Mouse (Mus musculus) liver, embryonic 13.5 days (tissue): ENCODE data around the gene Kcnh5. TPM values are rescaled to one million over a fixed set of nuclear protein-coding genes. Genes with fewer than 3 reads are reported as not detected.

ENCODE experiments used
- ATAC-seq: fragments of 200-750 bp; cut with Nextera tagmentation; 2 replicates; pipeline ENCODE4 v1.8.0; 2017; ENCODE audit warnings: low read depth, mild to moderate bottlenecking, moderate number of reproducible peaks, moderate library complexity
- DNase-seq: peaks from one replicate; pipeline ENCODE4 v3.0.0; 2022
- H3K27ac ChIP-seq: fragments of 300-500 bp; sonication (generic); 2 replicates; pipeline ENCODE4 v1.5.1; 2015; ENCODE audit warnings: moderate library complexity, mild to moderate bottlenecking, inconsistent platforms
- H3K27me3 ChIP-seq: fragments of 300-500 bp; sonication (generic); 2 replicates; pipeline ENCODE4 v1.6.1; 2015; ENCODE audit warnings: mild to moderate bottlenecking, inconsistent platforms
- H3K36me3 ChIP-seq: fragments of 300-500 bp; sonication (generic); 2 replicates; pipeline ENCODE4 v1.6.1; 2015; ENCODE audit warnings: mild to moderate bottlenecking, inconsistent platforms
- H3K4me1 ChIP-seq: fragments of 300-500 bp; sonication (generic); replicated peaks from 2 replicates; pipeline ENCODE4 v1.6.1; 2015; ENCODE audit warnings: inconsistent platforms
- H3K4me2 ChIP-seq: fragments of 300-500 bp; sonication (generic); 2 replicates; pipeline ENCODE4 v1.6.1; 2015; ENCODE audit warnings: inconsistent platforms, mild to moderate bottlenecking, moderate library complexity
- H3K4me3 ChIP-seq: fragments of 300-500 bp; sonication (generic); replicated peaks from 2 replicates; pipeline ENCODE4 v1.5.1; 2015; ENCODE audit warnings: mild to moderate bottlenecking, inconsistent platforms
- H3K9ac ChIP-seq: fragments of 300-500 bp; sonication (generic); 2 replicates; pipeline ENCODE4 v1.6.1; 2015; ENCODE audit warnings: mild to moderate bottlenecking, inconsistent platforms
- H3K9me3 ChIP-seq: fragments of 300-500 bp; sonication (generic); replicated peaks from 2 replicates; pipeline ENCODE4 v1.6.1; 2016; ENCODE audit warnings: inconsistent platforms
- WGBS: fragments of 180-500 bp; shearing (Covaris S2); methylation state at CpG from one replicate; pipeline ENCODE4 v1.1.7; 2015; ENCODE audit not compliant: insufficient replicate concordance; 5-methylcytosine and 5-hydroxymethylcytosine counted together
- polyA plus RNA-seq: library from polyadenylated mRNA; unstranded; fragments of >200 nt; fragmentation: Nextera tagmentation; extraction: Ambion mirVana; gene quantifications from 2 replicates; pipeline ENCODE4 v1.2.1, GENCODE M21; 2015

Kcnh5 gene
- polyA plus RNA-seq, 1 experiment from 2014 or later, result not detected

DNA sequence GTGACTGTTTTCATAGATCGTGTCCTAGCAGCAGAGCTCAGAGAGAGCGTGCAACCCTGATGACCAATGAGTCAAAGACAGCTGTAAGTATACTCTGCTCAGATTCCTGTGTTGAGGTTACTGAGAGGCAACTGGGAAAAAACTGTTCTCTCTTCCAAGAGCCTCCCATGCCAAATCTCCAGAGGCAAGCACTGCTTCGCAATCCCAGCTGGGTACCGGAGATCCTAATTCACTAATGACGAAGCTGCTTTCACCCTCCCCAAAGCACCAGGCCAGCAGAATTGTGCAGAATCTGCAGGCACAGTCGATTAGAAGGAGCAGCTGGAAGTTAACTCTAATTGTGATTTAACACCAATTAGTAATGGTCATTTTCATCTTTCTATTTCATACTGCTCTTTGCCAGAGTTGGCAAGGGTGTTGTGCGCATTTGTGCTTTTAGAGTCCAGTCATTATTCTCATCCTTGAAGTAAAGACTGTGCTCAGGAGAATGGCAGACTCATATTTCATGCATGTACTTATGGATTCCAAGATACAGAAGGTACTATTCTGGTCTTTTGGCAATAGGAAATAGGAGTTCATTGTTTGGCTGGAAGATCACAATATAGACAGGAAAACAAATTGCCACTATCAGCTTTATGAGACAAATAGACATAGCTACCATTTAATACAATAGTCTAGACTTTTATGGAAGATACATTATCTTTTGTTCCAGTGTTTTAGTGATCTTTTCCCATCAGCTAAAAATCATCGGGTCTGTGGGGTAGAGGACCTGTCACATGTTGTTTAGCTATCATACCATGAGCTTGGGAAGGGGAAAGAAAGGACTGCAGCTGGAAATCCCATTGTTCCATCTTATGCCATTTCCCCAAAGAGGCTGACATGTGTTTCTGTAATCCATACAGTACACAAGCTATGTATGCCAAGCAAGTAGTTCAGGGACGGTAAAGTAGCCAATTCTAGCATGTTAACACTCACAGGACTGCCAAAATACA, 225.7 kb downstream of the Kcnh5 start:
- ATAC-seq, result no peak
- Histone ChIP-seq H3K27ac (no peak overlapping the region), H3K27me3 (no peaks in the 10 kb centered on the region), H3K9me3 (no peaks in the 10 kb centered on the region), H3K36me3 (no peaks in the 10 kb centered on the region), H3K4me3 (no peak overlapping the region), H3K4me1 (no peaks in the 10 kb centered on the region), H3K4me2 (no peak overlapping the region), H3K9ac (no peak overlapping the region)
- WGBS, result 63% methylated on average over 9 of the region's 9 CpGs
- no peak for DNase-seq

- ATAC-seq (no peak), DNase-seq (no peak)
- no peaks in the 10 kb centered on the region for H3K27me3 ChIP-seq
- 56% methylated on average over 6 of the region's 6 CpGs for WGBS
- no peaks in the 10 kb centered on the region for H3K36me3 ChIP-seq
- H3K27ac ChIP-seq, result no peak overlapping the region
- H3K9ac ChIP-seq, result no peak overlapping the region
- H3K9me3 ChIP-seq, result no peaks in the 10 kb centered on the region
- no peak overlapping the region for H3K4me2 ChIP-seq
- no peak overlapping the region for H3K4me3 ChIP-seq
- H3K4me1 ChIP-seq, result no peaks in the 10 kb centered on the region
Measured at GRCm38 (mm10) chr12:74901331-74901730, 275.8 kb downstream of the Kcnh5 start.

- Histone ChIP-seq H3K4me2 (no peak overlapping the region), H3K27ac (no peak overlapping the region), H3K9me3 (no peaks in the 10 kb centered on the region), H3K27me3 (no peaks in the 10 kb centered on the region), H3K4me3 (no peak overlapping the region), H3K9ac (no peak overlapping the region), H3K36me3 (no peaks in the 10 kb centered on the region), H3K4me1 (no peaks in the 10 kb centered on the region)
- no peak for ATAC-seq
- no peak for DNase-seq
Measured at GRCm38 (mm10) chr12:74900777-74901176, 276.4 kb downstream of the Kcnh5 start.

DNA sequence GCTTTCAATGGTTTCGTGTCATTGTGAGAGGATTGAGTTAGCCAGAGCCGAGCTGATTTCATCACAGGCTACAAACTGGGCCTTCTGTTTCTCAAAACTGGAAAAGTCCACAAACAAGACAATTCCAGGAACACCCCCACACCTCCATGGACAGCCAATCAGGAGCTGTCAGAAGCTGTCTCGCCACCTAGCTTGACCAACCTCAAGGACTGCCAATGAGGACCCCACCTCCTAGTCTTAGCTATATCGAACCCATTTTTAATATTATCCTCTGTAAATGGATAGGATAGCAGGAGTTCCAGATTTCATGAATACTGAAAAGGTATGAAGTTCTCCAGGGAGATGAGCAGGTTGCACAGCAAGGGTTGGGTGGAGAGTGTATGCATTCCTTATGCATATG, 278.1 kb downstream of the Kcnh5 start:
- Histone ChIP-seq H3K9me3 (no peaks in the 10 kb centered on the region), H3K27me3 (no peaks in the 10 kb centered on the region), H3K4me2 (no peak overlapping the region), H3K4me3 (no peak overlapping the region), H3K9ac (no peak overlapping the region), H3K36me3 (no peaks in the 10 kb centered on the region), H3K27ac (no peak overlapping the region), H3K4me1 (no peaks in the 10 kb centered on the region)
- DNase-seq, result no peak
- WGBS, result 64% methylated on average over 4 of the region's 4 CpGs
- ATAC-seq, result no peak

DNA sequence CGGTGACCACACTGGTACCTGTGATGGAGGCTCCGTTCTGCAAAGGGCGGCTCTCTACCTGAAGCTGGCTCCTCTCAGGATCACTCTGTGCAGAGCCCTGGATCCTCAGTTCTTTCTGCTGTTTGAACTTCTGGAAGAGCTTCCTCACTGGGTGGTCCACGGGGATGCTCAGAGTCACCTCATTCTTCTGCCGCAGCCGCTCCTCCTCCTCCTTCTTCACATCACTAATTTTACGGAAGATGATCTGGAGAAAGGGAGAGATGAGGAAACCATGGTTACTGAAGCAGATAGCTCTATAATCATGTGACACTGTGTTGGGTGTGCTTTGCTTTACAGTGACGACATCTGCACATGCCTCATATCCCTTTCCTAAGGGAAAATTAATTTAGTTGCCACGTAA, 278.9 kb downstream of the Kcnh5 start:
- no peak overlapping the region for H3K4me3 ChIP-seq
- H3K4me1 ChIP-seq, result no peaks in the 10 kb centered on the region
- WGBS, result 78% methylated on average over 9 of the region's 9 CpGs
- no peak overlapping the region for H3K9ac ChIP-seq
- H3K27ac ChIP-seq, result no peak overlapping the region
- no peak overlapping the region for H3K4me2 ChIP-seq
- no peaks in the 10 kb centered on the region for H3K36me3 ChIP-seq
- no peak for ATAC-seq
- H3K27me3 ChIP-seq, result no peaks in the 10 kb centered on the region
- no peaks in the 10 kb centered on the region for H3K9me3 ChIP-seq
- no peak for DNase-seq

DNA sequence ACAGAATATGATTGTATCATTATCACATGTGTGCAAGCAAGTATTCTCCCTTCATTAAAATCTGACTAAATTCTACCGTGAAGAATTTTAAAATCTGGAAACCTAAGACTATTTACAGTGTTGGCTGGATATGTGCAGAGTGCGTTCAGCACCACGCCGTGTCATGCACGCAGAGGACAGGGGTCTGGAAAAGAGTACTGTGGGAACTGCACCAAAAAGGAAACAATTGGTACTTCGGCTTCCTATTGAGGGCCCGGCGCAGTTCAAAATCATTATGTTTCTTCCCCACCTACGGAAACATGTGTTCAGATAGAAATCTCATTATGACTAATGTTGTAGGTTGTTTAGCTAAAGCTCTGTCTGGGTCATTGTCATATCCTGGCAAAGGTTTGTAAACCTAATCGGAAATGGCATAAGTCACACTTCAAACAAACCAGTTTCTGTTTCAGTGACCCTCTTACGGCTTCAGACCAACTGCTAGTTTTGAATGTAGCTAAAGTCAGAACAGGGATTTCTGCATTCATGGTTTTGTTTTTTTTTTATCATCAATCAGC, 282.2 kb downstream of the Kcnh5 start:
- no peaks in the 10 kb centered on the region for H3K36me3 ChIP-seq
- H3K4me1 ChIP-seq, result no peaks in the 10 kb centered on the region
- no peak for ATAC-seq
- H3K9me3 ChIP-seq, result no peaks in the 10 kb centered on the region
- no peak for DNase-seq
- H3K27me3 ChIP-seq, result no peaks in the 10 kb centered on the region
- H3K9ac ChIP-seq, result no peak overlapping the region
- H3K4me2 ChIP-seq, result no peak overlapping the region
- no peak overlapping the region for H3K27ac ChIP-seq
- WGBS, result 52% methylated on average over 11 of the region's 11 CpGs
- H3K4me3 ChIP-seq, result no peak overlapping the region

- Histone ChIP-seq H3K27me3 (no peaks in the 10 kb centered on the region), H3K9me3 (no peaks in the 10 kb centered on the region), H3K4me2 (no peak overlapping the region), H3K4me1 (no peaks in the 10 kb centered on the region), H3K4me3 (no peak overlapping the region), H3K36me3 (no peaks in the 10 kb centered on the region), H3K9ac (no peak overlapping the region), H3K27ac (no peak overlapping the region)
- no peak for ATAC-seq
- WGBS, result 54% methylated on average over 3 of the region's 3 CpGs
- no peak for DNase-seq
Measured at GRCm38 (mm10) chr12:74889419-74889818, 287.7 kb downstream of the Kcnh5 start.

- ATAC-seq, result no peak
- Histone ChIP-seq H3K9ac (no peak overlapping the region), H3K36me3 (no peaks in the 10 kb centered on the region), H3K4me3 (no peak overlapping the region), H3K27me3 (no peaks in the 10 kb centered on the region), H3K4me2 (no peak overlapping the region), H3K27ac (no peak overlapping the region), H3K9me3 (no peaks in the 10 kb centered on the region), H3K4me1 (no peaks in the 10 kb centered on the region)
- DNase-seq, result no peak
- WGBS, result 62% methylated on average over 1 of the region's 1 CpGs
Measured at GRCm38 (mm10) chr12:74887064-74887463, 290.1 kb downstream of the Kcnh5 start.

DNA sequence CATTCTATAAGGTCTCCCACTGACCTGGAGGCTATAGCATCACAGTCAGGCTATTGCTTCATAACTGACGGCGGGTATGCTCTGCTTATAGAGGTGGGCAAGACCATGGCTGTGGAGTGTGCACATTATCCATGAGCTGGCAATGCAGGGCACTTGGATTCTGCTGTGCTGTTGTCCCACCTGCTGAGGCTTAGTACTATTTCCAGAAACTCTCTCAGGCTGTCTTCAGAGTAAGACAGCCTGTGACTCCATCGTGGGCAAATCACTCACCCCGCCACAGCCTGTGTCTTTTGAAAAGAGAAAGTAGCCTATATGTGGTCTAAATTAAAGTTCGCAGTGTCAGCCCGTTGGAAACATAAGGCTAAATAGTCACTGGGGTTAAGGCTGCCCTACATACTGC, 295.8 kb downstream of the Kcnh5 start:
- ATAC-seq, result no peak
- Histone ChIP-seq H3K4me1 (no peaks in the 10 kb centered on the region), H3K4me2 (no peak overlapping the region), H3K9me3 (no peaks in the 10 kb centered on the region), H3K27me3 (no peaks in the 10 kb centered on the region), H3K27ac (no peak overlapping the region), H3K4me3 (no peak overlapping the region), H3K9ac (no peak overlapping the region), H3K36me3 (no peaks in the 10 kb centered on the region)
- WGBS, result 70% methylated on average over 6 of the region's 6 CpGs
- no peak for DNase-seq

- no peak overlapping the region for H3K4me3 ChIP-seq
- H3K27me3 ChIP-seq, result no peaks in the 10 kb centered on the region
- no peak overlapping the region for H3K27ac ChIP-seq
- WGBS, result 59% methylated on average over 2 of the region's 2 CpGs
- H3K9me3 ChIP-seq, result no peaks in the 10 kb centered on the region
- H3K9ac ChIP-seq, result no peak overlapping the region
- H3K36me3 ChIP-seq, result no peaks in the 10 kb centered on the region
- H3K4me1 ChIP-seq, result no peaks in the 10 kb centered on the region
- ATAC-seq (no peak), DNase-seq (no peak)
- no peak overlapping the region for H3K4me2 ChIP-seq
Measured at GRCm38 (mm10) chr12:74855666-74856065, 321.5 kb downstream of the Kcnh5 start.

GRCm38 (mm10) chr12:74854263-74854662, 322.9 kb downstream of the Kcnh5 start:
- H3K4me1 ChIP-seq, result no peaks in the 10 kb centered on the region
- no peaks in the 10 kb centered on the region for H3K36me3 ChIP-seq
- H3K4me3 ChIP-seq, result no peak overlapping the region
- H3K27ac ChIP-seq, result no peak overlapping the region
- DNase-seq (no peak), ATAC-seq (no peak)
- no peak overlapping the region for H3K4me2 ChIP-seq
- no peaks in the 10 kb centered on the region for H3K27me3 ChIP-seq
- H3K9me3 ChIP-seq, result no peaks in the 10 kb centered on the region
- WGBS, result 23% methylated on average over 1 of the region's 1 CpGs
- no peak overlapping the region for H3K9ac ChIP-seq

- Histone ChIP-seq H3K4me1 (no peaks in the 10 kb centered on the region), H3K4me2 (no peak overlapping the region), H3K4me3 (no peak overlapping the region), H3K36me3 (no peaks in the 10 kb centered on the region), H3K9ac (no peak overlapping the region), H3K27ac (no peak overlapping the region), H3K9me3 (no peaks in the 10 kb centered on the region), H3K27me3 (no peaks in the 10 kb centered on the region)
- ATAC-seq, result no peak
- 44% methylated on average over 2 of the region's 2 CpGs for WGBS
- no peak for DNase-seq
Measured at GRCm38 (mm10) chr12:74850323-74850722, 326.8 kb downstream of the Kcnh5 start.
